Mouse (Mus musculus) limb, embryonic 13.5 days (tissue): ENCODE results near the gene Mtus2. TPM values are rescaled to one million over a fixed set of nuclear protein-coding genes. Genes with fewer than 3 reads are reported as not detected.

Source experiments
- ATAC-seq: fragments of 200-750 bp; cut with Nextera tagmentation; 2 replicates; pipeline ENCODE4 v1.8.0; 2017; ENCODE audit warnings: low read depth, moderate number of reproducible peaks, moderate TSS enrichment; ENCODE audit not compliant: low FRiP score
- H3K27ac ChIP-seq: fragments of 300-500 bp; sonication (generic); 2 replicates; pipeline ENCODE4 v1.5.1; 2015; ENCODE audit warnings: inconsistent platforms, mild to moderate bottlenecking, moderate library complexity
- H3K27me3 ChIP-seq: fragments of 300-500 bp; sonication (generic); 2 replicates; pipeline ENCODE4 v1.6.1; 2015; ENCODE audit warnings: mild to moderate bottlenecking, inconsistent platforms
- H3K36me3 ChIP-seq: fragments of 300-500 bp; sonication (generic); 2 replicates; pipeline ENCODE4 v1.6.1; 2015; ENCODE audit warnings: inconsistent platforms, mild to moderate bottlenecking, moderate library complexity
- H3K4me1 ChIP-seq: fragments of 300-500 bp; sonication (generic); 2 replicates; pipeline ENCODE4 v1.6.1; 2015; ENCODE audit warnings: inconsistent platforms
- H3K4me2 ChIP-seq: fragments of 300-500 bp; sonication (generic); replicated peaks from 2 replicates; pipeline ENCODE4 v1.6.1; 2015; ENCODE audit warnings: inconsistent platforms, mild to moderate bottlenecking, moderate library complexity
- H3K4me3 ChIP-seq: fragments of 300-500 bp; sonication (generic); 2 replicates; pipeline ENCODE4 v1.5.1; 2015; ENCODE audit warnings: moderate library complexity, mild to moderate bottlenecking, inconsistent platforms
- H3K9ac ChIP-seq: fragments of 300-500 bp; sonication (generic); 2 replicates; pipeline ENCODE4 v1.6.1; 2015; ENCODE audit warnings: mild to moderate bottlenecking, inconsistent platforms
- H3K9me3 ChIP-seq: fragments of 300-500 bp; sonication (generic); 2 replicates; pipeline ENCODE4 v1.6.1; 2016; ENCODE audit warnings: inconsistent platforms
- WGBS: fragments of 180-500 bp; shearing (Covaris S2); methylation state at CpG from one replicate; pipeline ENCODE4 v1.1.7; 2015; 5-methylcytosine and 5-hydroxymethylcytosine counted together
- polyA plus RNA-seq: library from polyadenylated mRNA; unstranded; fragments of >200 nt; fragmentation: Nextera tagmentation; extraction: Ambion mirVana; gene quantifications from 2 replicates; pipeline ENCODE4 v1.2.1, GENCODE M21; 2015

Gene Mtus2
- polyA plus RNA-seq, 1 experiment from 2014 or later: 7.0 TPM

DNA sequence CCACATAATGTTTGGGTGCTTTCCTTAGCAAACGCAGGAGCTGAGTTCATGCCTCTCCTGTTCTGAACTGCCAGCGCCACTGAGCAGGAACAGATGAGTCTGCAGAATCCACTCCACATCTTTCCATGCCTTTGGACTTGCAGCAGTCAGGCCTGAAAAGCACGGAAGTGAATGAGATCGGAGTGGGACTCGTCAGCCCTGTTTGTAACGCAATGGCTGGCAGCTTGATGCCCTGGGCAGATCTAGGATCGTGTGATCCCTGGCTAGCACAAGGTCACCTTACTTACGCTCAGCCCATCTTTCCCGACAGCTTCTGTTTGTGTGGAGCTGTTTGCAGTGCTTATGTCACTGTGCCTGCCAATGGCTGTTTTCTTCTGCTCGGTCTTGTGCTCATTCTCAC lies 137.5 kb downstream of the Mtus2 start:
- no peaks in the 10 kb centered on the region for H3K36me3 ChIP-seq
- H3K9ac ChIP-seq: no peak overlapping the region
- H3K27ac ChIP-seq: no peak overlapping the region
- H3K4me2 ChIP-seq: no peak overlapping the region
- 47% methylated on average over 10 of the region's 10 CpGs for WGBS
- no peak overlapping the region for H3K4me3 ChIP-seq
- H3K4me1 ChIP-seq: no peaks in the 10 kb centered on the region
- no peak for ATAC-seq
- no peaks in the 10 kb centered on the region for H3K27me3 ChIP-seq
- no peaks in the 10 kb centered on the region for H3K9me3 ChIP-seq

DNA sequence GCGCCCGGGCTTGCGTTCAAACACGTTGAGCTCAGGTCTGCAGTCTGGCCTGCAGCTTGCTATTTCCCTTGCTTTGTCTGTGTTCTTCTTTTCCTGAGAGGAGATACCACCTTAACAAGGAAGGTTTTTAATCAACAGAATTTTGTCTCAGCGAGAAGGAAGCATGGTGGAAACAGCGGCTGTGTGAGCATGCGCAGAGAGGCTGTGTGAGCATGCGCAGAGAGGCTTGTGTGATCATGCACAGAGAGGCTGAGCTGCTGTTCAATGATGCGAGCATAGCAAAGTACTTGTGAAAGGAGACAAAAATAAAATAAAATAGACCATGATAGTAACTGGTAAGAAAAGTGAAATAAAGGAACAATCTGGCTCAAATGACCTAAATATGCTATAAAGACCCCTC lies 142.2 kb downstream of the Mtus2 start:
- 90% methylated on average over 9 of the region's 9 CpGs for WGBS
- ATAC-seq: no peak
- H3K27me3 ChIP-seq: no peaks in the 10 kb centered on the region

DNA sequence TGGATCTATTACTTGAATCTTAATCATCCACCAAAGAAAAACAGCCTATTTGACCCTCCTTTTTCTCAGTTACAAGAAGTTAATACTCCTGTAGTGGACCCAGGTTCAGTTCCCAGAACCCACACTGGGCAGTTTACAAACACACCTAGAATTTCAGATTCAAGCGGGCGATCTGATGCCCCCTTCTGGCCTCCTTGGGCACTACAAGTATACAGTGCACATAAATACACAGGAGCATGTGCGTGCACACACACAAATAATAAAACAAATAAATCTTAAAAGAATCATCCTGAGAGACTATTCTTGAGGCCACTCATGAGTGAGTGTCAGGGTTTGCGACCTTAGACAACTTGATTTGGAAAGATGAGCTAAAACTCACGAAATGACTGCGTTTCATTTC lies 150.2 kb downstream of the Mtus2 start:
- ATAC-seq: no peak
- Histone ChIP-seq H3K9me3 (no peaks in the 10 kb centered on the region), H3K27ac (no peak overlapping the region), H3K9ac (no peak overlapping the region), H3K27me3 (no peaks in the 10 kb centered on the region), H3K36me3 (no peaks in the 10 kb centered on the region), H3K4me1 (no peaks in the 10 kb centered on the region), H3K4me2 (no peak overlapping the region), H3K4me3 (no peak overlapping the region)
- WGBS: 90% methylated on average over 6 of the region's 6 CpGs

More for the DNA sequence above, 142.2 kb downstream of the Mtus2 start:
- H3K4me3 ChIP-seq: no peak overlapping the region
- H3K27ac ChIP-seq: no peak overlapping the region
- H3K4me1 ChIP-seq: no peaks in the 10 kb centered on the region
- no peaks in the 10 kb centered on the region for H3K36me3 ChIP-seq
- no peak overlapping the region for H3K4me2 ChIP-seq
- H3K9me3 ChIP-seq: no peaks in the 10 kb centered on the region
- no peak overlapping the region for H3K9ac ChIP-seq

DNA sequence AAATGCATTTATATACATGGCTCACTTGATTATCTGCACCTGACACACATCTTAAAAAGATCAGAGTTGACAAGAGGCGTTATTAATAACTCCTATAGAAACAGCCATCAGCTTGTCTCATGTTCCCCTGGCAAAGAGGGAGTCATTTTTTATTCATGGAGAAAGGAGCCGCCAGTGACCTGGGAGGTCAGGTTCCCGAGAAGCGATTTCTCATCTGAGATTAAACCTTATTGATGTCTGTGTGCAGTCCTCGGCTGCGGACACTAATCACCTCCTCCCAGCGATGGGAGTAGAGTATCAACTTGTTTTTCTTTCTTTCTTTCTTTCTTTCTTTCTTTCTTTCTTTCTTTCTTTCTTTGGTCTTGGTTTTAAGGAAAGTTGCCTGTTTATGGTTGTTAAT lies 150.8 kb downstream of the Mtus2 start:
- H3K9ac ChIP-seq: no peak overlapping the region
- ATAC-seq: no peak
- no peaks in the 10 kb centered on the region for H3K4me1 ChIP-seq
- H3K4me2 ChIP-seq: no peak overlapping the region
- no peaks in the 10 kb centered on the region for H3K36me3 ChIP-seq
- H3K9me3 ChIP-seq: no peaks in the 10 kb centered on the region
- no peaks in the 10 kb centered on the region for H3K27me3 ChIP-seq
- WGBS: 58% methylated on average over 7 of the region's 7 CpGs
- no peak overlapping the region for H3K4me3 ChIP-seq
- H3K27ac ChIP-seq: no peak overlapping the region

DNA sequence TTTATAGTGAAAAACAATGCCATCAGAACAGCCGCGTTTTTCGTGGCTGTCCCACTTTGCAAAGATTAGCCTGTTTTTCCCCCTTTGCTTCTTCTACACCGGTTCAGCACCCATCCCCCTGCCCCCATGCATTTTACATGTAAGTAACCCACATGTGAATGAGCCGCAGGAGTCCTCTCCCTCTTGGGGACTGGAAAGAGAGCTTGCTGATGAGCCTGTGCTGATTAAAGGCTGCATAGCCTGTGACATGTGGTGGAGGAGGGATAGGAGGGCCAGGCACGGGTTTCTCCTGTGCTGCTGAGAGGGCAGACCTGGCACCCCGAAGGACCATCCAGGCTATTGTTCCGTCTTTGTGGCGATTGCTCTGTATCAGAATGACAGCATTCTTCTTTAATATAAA lies 151.2 kb downstream of the Mtus2 start:
- ATAC-seq: no peak

DNA sequence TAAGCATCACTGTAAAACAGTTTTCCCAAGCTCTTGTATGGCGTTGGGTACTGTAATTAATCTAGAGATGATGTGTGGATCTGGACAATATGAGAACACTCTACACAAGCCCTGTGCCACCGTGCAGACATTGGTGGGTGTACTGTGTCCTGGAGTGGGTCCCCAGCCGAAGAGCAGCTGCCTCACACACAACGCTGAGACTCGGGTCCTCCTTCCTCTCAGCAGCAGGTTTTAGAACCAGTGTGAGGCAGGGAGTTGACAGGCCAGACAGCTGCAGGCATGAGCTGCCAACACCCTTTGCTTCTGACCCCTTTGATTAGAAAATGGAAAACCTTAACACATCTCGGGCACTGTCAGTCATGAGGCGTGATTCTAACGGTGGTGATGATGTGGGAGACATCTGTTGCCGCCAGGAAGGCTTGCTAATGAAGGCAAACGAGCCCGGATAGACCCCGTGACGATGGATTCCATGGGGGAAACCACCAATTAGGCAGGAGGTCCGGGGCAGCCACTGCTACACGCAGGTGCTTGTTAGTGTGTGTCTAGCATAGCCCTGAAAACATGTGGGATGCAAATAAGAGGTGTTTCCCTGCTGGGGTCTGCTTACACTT lies 158.2 kb downstream of the Mtus2 start:
- WGBS: 45% methylated on average over 15 of the region's 15 CpGs
- ATAC-seq: no peak
- H3K27ac ChIP-seq: no peak overlapping the region
- no peaks in the 10 kb centered on the region for H3K36me3 ChIP-seq
- H3K9ac ChIP-seq: no peak overlapping the region
- no peak overlapping the region for H3K4me2 ChIP-seq
- H3K4me3 ChIP-seq: no peak overlapping the region
- H3K4me1 ChIP-seq: no peaks in the 10 kb centered on the region
- H3K27me3 ChIP-seq: no peaks in the 10 kb centered on the region
- no peaks in the 10 kb centered on the region for H3K9me3 ChIP-seq

More for the DNA sequence above, 151.2 kb downstream of the Mtus2 start:
- H3K4me2 ChIP-seq: no peak overlapping the region
- H3K9ac ChIP-seq: no peak overlapping the region
- H3K9me3 ChIP-seq: no peaks in the 10 kb centered on the region
- no peak overlapping the region for H3K4me3 ChIP-seq
- WGBS: 58% methylated on average over 9 of the region's 9 CpGs
- H3K27ac ChIP-seq: no peak overlapping the region
- no peaks in the 10 kb centered on the region for H3K4me1 ChIP-seq
- no peaks in the 10 kb centered on the region for H3K36me3 ChIP-seq
- H3K27me3 ChIP-seq: no peaks in the 10 kb centered on the region

DNA sequence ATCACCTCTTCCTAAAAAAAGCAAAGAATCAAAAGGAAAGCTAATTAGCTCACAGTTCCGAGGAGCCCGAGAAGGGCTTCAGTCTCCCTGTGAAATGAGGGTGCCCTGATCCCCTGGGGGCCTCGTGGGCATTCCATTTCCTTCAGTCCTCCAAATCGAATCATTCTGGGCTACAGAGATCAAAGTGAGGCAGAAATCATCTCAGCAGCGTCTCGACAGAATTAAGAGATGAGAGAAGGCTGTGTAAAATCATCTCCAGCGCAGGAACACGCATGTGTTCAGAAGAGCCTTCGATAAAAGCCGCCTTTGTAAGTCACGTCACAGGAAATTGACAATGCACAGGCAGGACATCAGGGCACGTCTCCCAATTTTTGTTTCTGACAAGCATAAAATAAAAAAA lies 167.2 kb downstream of the Mtus2 start:
- Histone ChIP-seq H3K4me1 (no peaks in the 10 kb centered on the region), H3K9ac (no peak overlapping the region), H3K9me3 (no peaks in the 10 kb centered on the region), H3K4me2 (no peak overlapping the region), H3K4me3 (no peak overlapping the region), H3K36me3 (no peaks in the 10 kb centered on the region), H3K27ac (no peak overlapping the region), H3K27me3 (no peaks in the 10 kb centered on the region)
- no peak for ATAC-seq
- 74% methylated on average over 12 of the region's 12 CpGs for WGBS

DNA sequence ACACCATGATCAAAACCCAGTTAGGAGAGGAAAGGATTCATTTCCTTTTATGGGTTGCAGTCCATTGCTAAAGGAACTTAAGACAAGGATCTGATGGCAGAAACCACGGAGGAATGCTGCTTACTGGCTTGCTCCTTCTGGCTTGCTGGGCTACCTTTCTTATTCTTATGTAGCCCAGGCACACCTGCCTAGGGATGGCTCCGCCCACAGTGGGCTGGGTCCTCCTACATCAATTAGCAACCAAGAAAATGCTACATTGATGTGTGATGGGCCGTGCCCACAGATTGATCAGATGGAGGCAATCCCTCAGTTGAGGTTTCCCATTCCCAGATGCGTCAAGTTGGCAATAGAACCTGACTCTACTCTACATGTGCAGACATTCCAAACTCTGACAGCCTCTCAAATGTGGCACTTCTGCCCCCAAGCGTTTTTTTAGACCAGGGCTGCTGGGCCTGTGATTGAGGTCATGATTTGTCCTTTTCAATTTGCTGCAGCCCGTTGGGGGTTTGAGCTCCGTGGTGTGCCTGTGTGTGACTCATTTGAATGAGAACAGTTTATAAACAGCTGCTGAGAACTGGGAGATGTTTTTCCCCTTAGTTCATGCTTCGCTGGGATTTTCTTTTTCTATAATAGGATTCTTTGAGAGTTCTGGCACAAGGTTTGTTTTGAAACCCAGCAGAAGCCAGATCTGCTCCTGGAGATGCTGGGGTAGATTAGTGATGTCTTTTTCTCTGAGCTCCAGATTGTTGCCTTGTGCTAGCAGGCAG lies 173.8 kb downstream of the Mtus2 start:
- H3K9me3 ChIP-seq: no peaks in the 10 kb centered on the region
- no peak overlapping the region for H3K4me3 ChIP-seq
- H3K27ac ChIP-seq: no peak overlapping the region
- H3K27me3 ChIP-seq: no peaks in the 10 kb centered on the region
- WGBS: 56% methylated on average over 8 of the region's 8 CpGs
- H3K36me3 ChIP-seq: no peaks in the 10 kb centered on the region
- no peaks in the 10 kb centered on the region for H3K4me1 ChIP-seq
- H3K4me2 ChIP-seq: no peak overlapping the region
- no peak overlapping the region for H3K9ac ChIP-seq
- no peak for ATAC-seq

DNA sequence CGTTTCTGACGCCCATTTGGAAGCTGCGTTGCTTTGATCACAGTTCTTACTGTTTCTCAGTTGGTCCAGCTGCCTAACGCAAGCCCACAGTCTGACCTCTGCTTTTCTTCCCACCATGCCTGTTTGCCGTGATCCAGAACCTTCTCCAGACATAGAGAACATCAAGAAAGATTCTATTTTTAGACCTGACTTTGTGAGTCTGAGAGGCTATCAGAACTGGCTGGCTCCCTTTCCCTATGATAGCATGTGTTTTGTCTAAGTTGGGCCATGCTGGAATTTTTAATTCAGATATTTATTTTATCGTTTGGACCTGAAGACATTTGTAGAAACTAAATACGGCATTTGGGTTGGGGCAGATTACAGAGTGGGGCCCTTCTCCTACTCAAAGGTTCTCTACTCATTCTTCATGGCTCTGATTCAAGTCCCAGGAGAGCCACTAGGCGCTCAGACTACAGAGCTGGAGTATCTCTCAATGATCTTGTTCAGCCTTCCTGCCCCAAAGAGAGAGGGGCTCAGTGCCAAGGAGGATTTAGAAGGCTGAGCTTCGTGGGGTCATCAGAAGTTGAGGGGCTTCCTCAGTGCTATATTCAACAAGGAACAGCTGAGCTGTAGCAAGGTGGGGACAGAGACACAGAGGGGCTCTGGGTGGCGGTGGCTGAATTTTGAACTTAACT lies 174.5 kb downstream of the Mtus2 start:
- Histone ChIP-seq H3K9me3 (no peaks in the 10 kb centered on the region), H3K27ac (no peak overlapping the region), H3K36me3 (no peaks in the 10 kb centered on the region), H3K9ac (no peak overlapping the region), H3K4me1 (no peaks in the 10 kb centered on the region), H3K4me3 (no peak overlapping the region), H3K27me3 (no peaks in the 10 kb centered on the region), H3K4me2 (no peak overlapping the region)
- no peak for ATAC-seq
- WGBS: 66% methylated on average over 10 of the region's 10 CpGs

DNA sequence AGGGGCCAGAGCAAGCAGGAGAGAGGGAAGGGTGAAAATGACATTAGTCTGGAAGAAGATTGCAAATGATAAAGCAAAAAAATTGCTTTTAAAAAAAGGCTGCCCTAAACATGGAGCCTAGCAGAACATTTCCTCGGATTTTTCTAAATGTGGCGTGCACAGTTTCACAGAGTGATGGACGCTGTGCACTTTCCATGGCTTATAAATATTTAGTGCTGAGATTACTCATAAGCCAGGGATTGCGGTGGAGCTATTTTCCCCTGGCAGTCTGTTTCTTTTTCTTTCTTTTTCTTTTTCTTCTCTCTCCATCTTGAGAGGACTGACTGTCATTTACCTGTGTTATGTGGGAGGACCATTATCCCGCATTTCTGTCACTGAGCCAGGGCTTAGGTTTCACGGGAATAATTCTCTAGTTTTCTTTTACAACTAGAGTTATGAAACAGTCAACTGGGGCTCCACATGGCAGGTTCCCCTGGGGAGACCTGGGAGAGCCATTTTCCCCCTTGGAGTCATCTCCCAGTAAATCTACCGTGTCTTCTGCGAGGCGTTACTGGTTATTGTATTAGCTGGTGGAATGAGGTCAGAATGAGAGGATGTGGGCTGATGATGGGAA lies 176.4 kb downstream of the Mtus2 start:
- Histone ChIP-seq H3K9me3 (no peaks in the 10 kb centered on the region), H3K36me3 (no peaks in the 10 kb centered on the region), H3K4me3 (no peak overlapping the region), H3K4me2 (no peak overlapping the region), H3K27ac (no peak overlapping the region), H3K9ac (no peak overlapping the region), H3K4me1 (no peaks in the 10 kb centered on the region), H3K27me3 (no peaks in the 10 kb centered on the region)
- WGBS: 62% methylated on average over 9 of the region's 9 CpGs
- ATAC-seq: no peak

DNA sequence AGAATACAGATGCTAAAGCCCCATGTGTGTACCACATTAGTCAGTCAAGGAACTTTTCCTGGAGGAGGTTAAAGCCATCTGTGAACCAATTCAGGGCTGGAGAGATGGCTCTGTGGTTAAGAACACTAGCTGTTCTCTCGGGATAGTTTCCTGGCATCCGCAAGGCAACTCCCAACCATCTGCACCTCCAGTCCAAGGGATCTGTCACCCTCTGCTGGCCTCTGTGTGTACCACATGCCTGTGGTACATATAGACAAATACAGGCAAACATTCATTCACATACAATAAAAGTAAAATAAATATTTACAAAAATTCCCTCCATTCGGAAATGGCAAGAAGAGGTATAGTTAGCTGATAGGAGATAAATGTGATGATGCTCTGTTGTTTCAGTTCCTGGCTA lies 184.5 kb downstream of the Mtus2 start:
- ATAC-seq: no peak
- no peak overlapping the region for H3K9ac ChIP-seq

DNA sequence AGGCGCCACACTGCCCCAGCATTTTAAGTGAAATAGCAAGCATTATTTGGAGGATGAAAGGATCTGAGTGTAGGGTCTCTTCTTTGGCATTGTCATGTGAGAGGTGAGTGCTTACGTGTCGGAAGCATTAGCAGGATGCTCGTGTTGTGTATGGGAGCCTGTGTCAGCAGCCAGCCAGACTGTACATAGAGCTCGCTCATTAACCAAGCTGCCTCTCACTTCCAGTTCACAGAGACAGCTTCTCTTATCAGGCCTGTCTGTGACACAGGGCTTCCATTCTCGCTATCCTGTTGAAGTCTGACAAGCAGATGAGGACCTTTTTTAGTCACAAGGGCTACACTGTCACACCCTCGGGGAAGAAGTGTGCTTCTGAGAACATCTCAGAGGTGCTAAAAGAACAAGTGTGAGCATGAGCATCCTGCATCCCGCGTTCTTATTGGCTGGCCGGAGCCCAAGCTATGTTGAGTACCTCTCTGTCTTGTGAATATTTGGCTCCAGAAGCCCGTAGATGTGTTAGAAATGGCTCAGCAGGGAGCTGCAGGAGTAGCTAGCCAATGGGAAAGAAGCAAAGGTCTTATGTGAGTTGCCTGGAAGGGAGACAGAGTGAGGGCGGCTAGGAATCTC lies 189.2 kb downstream of the Mtus2 start:
- Histone ChIP-seq H3K9ac (no peak overlapping the region), H3K9me3 (peaks cover 5% of the 10 kb centered on the region; the same call in 1 of the 2 replicates), H3K4me3 (no peak overlapping the region), H3K27ac (no peak overlapping the region), H3K4me1 (no peaks in the 10 kb centered on the region), H3K36me3 (no peaks in the 10 kb centered on the region), H3K4me2 (no peak overlapping the region), H3K27me3 (peaks cover 12% of the 10 kb centered on the region; the same call in 1 of the 2 replicates)
- ATAC-seq: peak; percentile 36; the same call in 1 of the 2 replicates
- WGBS: 80% methylated on average over 12 of the region's 12 CpGs

More for the DNA sequence above, 184.5 kb downstream of the Mtus2 start:
- 89% methylated on average over 3 of the region's 3 CpGs for WGBS
- Histone ChIP-seq H3K4me3 (no peak overlapping the region), H3K4me2 (no peak overlapping the region), H3K4me1 (no peaks in the 10 kb centered on the region), H3K27me3 (0 out of 2 replicates have a peak, but pooled peaks cover 6% of the 10 kb centered on the region), H3K36me3 (no peaks in the 10 kb centered on the region), H3K27ac (no peak overlapping the region), H3K9me3 (no peaks in the 10 kb centered on the region)
